18 mouse cellular contexts compared by ENCODE assay signal in genomic region chr6:6196527-6196926, GRCm38 (mm10).
"Had no signal": no experiment of that assay in that cellular context is flagged by ENCODE, and none has a peak within 500 bp of the region (broad histone marks: within the 10 kb centered on the region; RNA-seq: fewer than 3 reads in every experiment).

No protein-coding gene starts in this region.

- H3K9me3 ChIP-seq: midbrain, embryonic 10.5 days; midbrain, embryonic 12.5 days; neural tube, embryonic 13.5 days; neural tube, embryonic 15.5 days had no signal

- DNase-seq: lung, embryonic 14.5 days; lung, postnatal 10 days; lung, postnatal 4 days; midbrain, embryonic 14.5 days; retina, postnatal 1 day; right cerebral cortex, adult 18-20 months; right cerebral cortex, postnatal 25 days; right cerebral cortex, postnatal 4 days; spleen, adult 18-20 months; thymus, adult 18-20 months; thymus, postnatal 14 days; thymus, postnatal 36 days had no signal

- H3K4me2 ChIP-seq: lung, embryonic 14.5 days; midbrain, embryonic 12.5 days; neural tube, embryonic 13.5 days; neural tube, embryonic 15.5 days had no signal

- H3K9ac ChIP-seq: lung, embryonic 14.5 days; midbrain, embryonic 12.5 days; neural tube, embryonic 13.5 days; neural tube, embryonic 15.5 days had no signal

- ATAC-seq: midbrain, embryonic 16.5 days had no signal

- H3K4me3 ChIP-seq: midbrain, embryonic 10.5 days; midbrain, embryonic 12.5 days; myocyte; neural tube, embryonic 13.5 days; neural tube, embryonic 15.5 days had no signal

- H3K27me3 ChIP-seq: midbrain, embryonic 12.5 days; neural tube, embryonic 13.5 days; neural tube, embryonic 15.5 days had no signal

- H3K27ac ChIP-seq: midbrain, embryonic 10.5 days; midbrain, embryonic 12.5 days; neural tube, embryonic 13.5 days; neural tube, embryonic 15.5 days had no signal

- H3K4me1 ChIP-seq: midbrain, embryonic 10.5 days; midbrain, embryonic 12.5 days; neural tube, embryonic 13.5 days; neural tube, embryonic 15.5 days had no signal

- H3K36me3 ChIP-seq: neural tube, embryonic 13.5 days; neural tube, embryonic 15.5 days had no signal
